ENCODE assay signal across 7 mouse cellular contexts in the genomic region with DNA sequence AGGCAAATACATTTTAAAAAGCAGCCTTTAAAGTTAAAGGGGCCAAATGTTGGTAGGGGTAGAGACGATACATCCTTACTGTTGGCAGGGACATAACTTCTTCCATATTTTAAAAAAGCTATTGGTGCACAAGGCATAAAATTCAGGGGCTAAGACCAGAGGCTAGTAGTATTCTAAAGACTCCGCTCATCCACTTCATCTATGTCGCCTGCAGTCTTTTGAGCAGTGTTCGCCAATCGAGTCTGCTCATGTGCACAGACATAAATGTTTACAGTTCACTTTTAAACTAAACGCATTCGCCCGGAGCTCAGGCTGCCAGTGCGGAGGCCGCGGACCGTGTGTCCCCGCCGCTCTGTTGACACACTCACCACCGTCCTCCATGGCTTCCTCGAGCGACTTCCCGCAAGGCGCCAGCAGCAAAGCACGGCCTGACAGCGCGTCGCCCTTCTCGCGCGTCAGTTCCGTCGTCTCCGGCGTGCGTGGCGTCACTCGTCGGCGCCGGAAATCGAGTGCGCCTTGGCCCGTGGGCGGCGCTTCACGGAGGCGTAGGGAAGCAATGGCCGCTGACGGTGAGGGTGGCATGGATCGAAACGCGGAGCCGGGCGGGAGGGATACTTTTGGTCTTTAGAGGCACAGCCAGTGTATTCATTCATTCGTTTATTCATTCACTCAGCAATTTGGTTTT. TPM values are rescaled to one million over a fixed set of nuclear protein-coding genes. Genes with fewer than 3 reads are reported as not detected.
DNase-seq lines count a peak whose midpoint lies in the region; ATAC-seq lines count a peak whose summit lies in the region.

Eif2b1 (minus strand) TSS at position 499 of the 685 bp plus-strand sequence.
Gtf2h3 (plus strand) TSS at position 508 of the 685 bp plus-strand sequence.

- no peaks in the 10 kb centered on the region for H3K36me3 ChIP-seq in embryonic facial prominence, embryonic 11.5 days (replicated peaks; ENCODE audit: control insufficient read depth, insufficient read depth, low read depth, low read length)
- peaks cover 60% of the 10 kb centered on the region for H3K36me3 ChIP-seq in limb, embryonic 10.5 days
- H3K36me3 ChIP-seq in midbrain, embryonic 13.5 days: peaks cover 54% of the 10 kb centered on the region

- H3K9ac ChIP-seq in embryonic facial prominence, embryonic 11.5 days (replicated peaks; ENCODE audit: low read length): peak within 1 kb of the TSS; percentile 63
- H3K9ac ChIP-seq in midbrain, embryonic 13.5 days (replicated peaks): peak within 1 kb of the TSS; percentile 86

- no peaks in the 10 kb centered on the region for H3K9me3 ChIP-seq in embryonic facial prominence, embryonic 11.5 days (replicated peaks; ENCODE audit: control insufficient read depth, low read length)
- no peaks in the 10 kb centered on the region for H3K9me3 ChIP-seq in limb, embryonic 10.5 days (replicated peaks)
- H3K9me3 ChIP-seq in midbrain, embryonic 13.5 days: no peaks in the 10 kb centered on the region

- ATAC-seq in embryonic facial prominence, embryonic 11.5 days (replicated peaks; ENCODE audit: insufficient number of reproducible peaks, low FRiP score, low TSS enrichment, low read depth): peak; percentile 93
- peak; percentile 91 for ATAC-seq in granulocyte monocyte progenitor cell, adult 5-6 weeks (replicated peaks; ENCODE audit: poor library complexity, severe bottlenecking)
- ATAC-seq in midbrain, embryonic 13.5 days: peak; percentile 93

- H3K4me3 ChIP-seq in embryonic facial prominence, embryonic 11.5 days (ENCODE audit: low read depth, low read length): peak within 1 kb of the TSS; percentile 57
- H3K4me3 ChIP-seq in limb, embryonic 10.5 days: peak within 1 kb of the TSS; percentile 82
- peak within 1 kb of the TSS; percentile 91 for H3K4me3 ChIP-seq in midbrain, embryonic 13.5 days (replicated peaks)

- H3K27me3 ChIP-seq in embryonic facial prominence, embryonic 11.5 days (ENCODE audit: control insufficient read depth, insufficient read depth, low read length): no peaks in the 10 kb centered on the region
- no peaks in the 10 kb centered on the region for H3K27me3 ChIP-seq in limb, embryonic 10.5 days (ENCODE audit: low read depth, poor library complexity, severe bottlenecking)
- no peaks in the 10 kb centered on the region for H3K27me3 ChIP-seq in midbrain, embryonic 13.5 days

- no peak within 1 kb of the TSS for H3K27ac ChIP-seq in embryonic facial prominence, embryonic 11.5 days (replicated peaks; ENCODE audit: low read depth, low read length)
- H3K27ac ChIP-seq in limb, embryonic 10.5 days: peak within 1 kb of the TSS; percentile 78
- H3K27ac ChIP-seq in midbrain, embryonic 13.5 days: peak within 1 kb of the TSS; percentile 37; the same call in 1 of the 2 replicates

- peak within 1 kb of the TSS; percentile 47 for H3K4me2 ChIP-seq in embryonic facial prominence, embryonic 11.5 days (ENCODE audit: low read depth, low read length)
- peak within 1 kb of the TSS; percentile 97 for H3K4me2 ChIP-seq in midbrain, embryonic 13.5 days (replicated peaks)

- 2% methylated on average over 51 of the region's 51 CpGs for WGBS in embryonic facial prominence, embryonic 11.5 days
- 1% methylated on average over 51 of the region's 51 CpGs for WGBS in limb, embryonic 10.5 days
- under 1% methylated on average over 51 of the region's 51 CpGs for WGBS in midbrain, embryonic 13.5 days

- no peaks in the 10 kb centered on the region for H3K4me1 ChIP-seq in embryonic facial prominence, embryonic 11.5 days (ENCODE audit: control insufficient read depth, insufficient read depth, low read length)
- peaks cover 19% of the 10 kb centered on the region for H3K4me1 ChIP-seq in limb, embryonic 10.5 days
- peaks cover 29% of the 10 kb centered on the region for H3K4me1 ChIP-seq in midbrain, embryonic 13.5 days (replicated peaks)

- peak; percentile 96 for DNase-seq in adrenal gland, postnatal 14 days
- peak; percentile 97 for DNase-seq in embryonic facial prominence, embryonic 11.5 days (ENCODE audit: low spot score)
- DNase-seq in kidney, adult 11 months: peak; percentile 86
- DNase-seq in limb, embryonic 10.5 days (ENCODE audit: low spot score): peak; percentile 98
- DNase-seq in spleen, adult 12 weeks (ENCODE audit: low spot score): peak; percentile 88

RNA-seq across cellular contexts. Expression of gene Eif2b1, which starts in this region (rescaled TPM):
- 42.9 and 51.2 TPM in 2 replicates for total RNA-seq in adrenal gland, postnatal 14 days (2021)
- 92.2 and 95.1 TPM in 2 replicates for polyA plus RNA-seq in embryonic facial prominence, embryonic 11.5 days (2014; fragmentation: Nextera tagmentation; extraction: Ambion mirVana)
- total RNA-seq in granulocyte monocyte progenitor cell, adult 5-6 weeks (2014; fragmentation: Nextera tagmentation): 49.6 and 52.0 TPM in 2 replicates
- 39.5 and 50.9 TPM in 2 replicates for total RNA-seq in granulocyte monocyte progenitor cell, adult 5-6 weeks (2017)
- polyA plus RNA-seq in limb, embryonic 10.5 days (2016; fragmentation: Nextera tagmentation; extraction: Ambion mirVana): 89.6 and 98.8 TPM in 2 replicates
- 75.2 and 75.4 TPM in 2 replicates for polyA plus RNA-seq in midbrain, embryonic 13.5 days (2015; fragmentation: Nextera tagmentation; extraction: Ambion mirVana)

RNA-seq across cellular contexts. Expression of gene Gtf2h3, which starts in this region (rescaled TPM):
- 35.6 and 35.7 TPM in 2 replicates for total RNA-seq in adrenal gland, postnatal 14 days (2021)
- 81.5 and 90.1 TPM in 2 replicates for polyA plus RNA-seq in embryonic facial prominence, embryonic 11.5 days (2014; fragmentation: Nextera tagmentation; extraction: Ambion mirVana)
- total RNA-seq in granulocyte monocyte progenitor cell, adult 5-6 weeks (2014; fragmentation: Nextera tagmentation): 4.5 and 27.1 TPM in 2 replicates
- total RNA-seq in granulocyte monocyte progenitor cell, adult 5-6 weeks (2017): 14.7 and 21.5 TPM in 2 replicates
- 115 TPM in 2 replicates for polyA plus RNA-seq in limb, embryonic 10.5 days (2016; fragmentation: Nextera tagmentation; extraction: Ambion mirVana)
- polyA plus RNA-seq in midbrain, embryonic 13.5 days (2015; fragmentation: Nextera tagmentation; extraction: Ambion mirVana): 62.9 and 63.9 TPM in 2 replicates
